Mouse (Mus musculus) adrenal gland, postnatal 36 days (tissue): ENCODE measurements at regions not wholly inside any gene's neighbourhood (a gene's known extent, or its start where the extent isn't known, plus 50 kb on each side); places are given as distances from the start of the nearest gene placed in this dataset.

Source experiments
- DNase-seq, 2 experiments: peaks; one replicate each; pipeline ENCODE4 v3.0.0; 2021; ENCODE audit warnings: mixed read lengths in 1 of 2

GRCm38 (mm10) chr14:46223008-46223407 is 156.2 kb upstream of the Gm15217 start:
- no peak for DNase-seq

DNA sequence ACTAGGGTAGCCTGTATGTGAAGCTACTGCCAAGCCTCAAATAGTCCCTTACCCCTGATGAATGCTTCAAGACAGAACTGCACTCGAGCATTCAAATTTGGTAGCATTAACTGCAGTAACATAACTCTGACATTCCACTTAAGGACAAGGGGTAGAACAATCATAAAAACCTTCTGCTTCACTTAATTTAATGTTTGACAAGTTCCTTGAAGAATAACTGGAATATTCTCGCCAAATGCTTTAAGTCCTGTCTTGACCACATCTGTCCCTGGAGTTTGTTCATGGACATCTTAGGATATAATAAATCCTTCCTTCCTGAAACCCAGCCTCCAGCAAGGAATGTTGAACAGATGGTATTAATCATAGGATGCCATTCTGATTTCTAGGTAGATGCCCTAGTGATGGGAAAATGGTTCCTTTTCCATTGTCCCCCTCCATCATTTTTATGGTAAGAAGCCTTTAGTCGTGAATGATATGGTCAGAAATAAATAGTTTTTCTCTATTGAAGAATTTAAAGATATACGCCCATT is 154.7 kb upstream of the Gm15217 start:
- DNase-seq, result no peak

DNA sequence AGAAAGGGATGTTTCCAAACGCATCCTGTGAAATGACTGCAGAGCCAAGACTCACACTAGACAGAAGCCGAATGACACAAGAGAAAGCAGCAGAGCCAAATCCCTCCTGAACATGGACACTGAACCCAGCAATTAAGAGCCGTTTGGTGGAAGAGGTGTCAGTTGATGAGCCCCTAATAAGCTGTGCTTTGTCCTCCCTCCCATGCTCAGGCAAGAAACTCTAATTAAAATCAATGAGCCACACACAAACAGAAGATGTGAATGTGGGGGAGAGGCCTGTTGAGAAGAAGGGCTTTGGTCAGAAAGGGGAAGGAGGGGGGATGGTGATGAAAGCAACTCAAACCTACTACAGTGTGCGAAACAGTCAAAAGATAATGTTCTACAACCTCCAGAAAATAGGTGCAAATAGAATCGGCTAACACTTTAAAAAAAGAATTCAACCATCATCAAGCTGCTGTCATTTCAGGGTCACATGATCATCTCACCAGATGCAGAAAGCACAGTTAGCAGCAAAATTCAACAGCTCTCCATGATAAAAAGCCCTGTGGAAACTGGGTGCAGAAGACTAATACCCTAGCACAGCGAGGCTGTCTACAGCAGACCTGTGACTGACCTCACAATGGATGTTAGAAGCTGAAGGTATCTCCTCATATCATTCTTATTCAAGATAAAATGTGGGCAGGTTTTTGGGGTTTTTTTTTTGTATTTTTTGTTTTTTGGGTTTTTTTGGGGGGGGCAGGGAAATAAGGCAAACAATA is 153.2 kb upstream of the Gm15217 start:
- no peak for DNase-seq

- no peak for DNase-seq
Measured at GRCm38 (mm10) chr14:46234040-46234439, 145.2 kb upstream of the Gm15217 start.

DNA sequence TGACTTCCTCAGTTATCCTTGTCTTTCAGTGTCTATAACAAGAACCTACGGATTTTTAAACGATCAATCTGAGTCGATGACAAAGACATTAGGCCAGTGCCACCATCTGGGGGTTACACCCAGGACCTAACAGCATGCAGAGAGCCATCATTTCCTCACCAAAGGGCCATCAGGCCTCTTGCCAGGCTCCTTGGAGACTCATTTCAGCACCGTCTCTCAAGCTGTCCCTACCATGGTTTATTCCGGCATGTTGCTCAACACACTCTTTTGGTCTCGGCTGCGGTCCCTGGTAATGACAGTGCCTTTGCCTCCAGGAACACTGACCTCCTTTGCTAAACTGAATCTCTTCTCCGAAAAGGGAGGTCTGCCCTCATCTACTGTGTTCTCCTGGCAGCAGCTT is 144.4 kb upstream of the Gm15217 start:
- no peak for DNase-seq

DNA sequence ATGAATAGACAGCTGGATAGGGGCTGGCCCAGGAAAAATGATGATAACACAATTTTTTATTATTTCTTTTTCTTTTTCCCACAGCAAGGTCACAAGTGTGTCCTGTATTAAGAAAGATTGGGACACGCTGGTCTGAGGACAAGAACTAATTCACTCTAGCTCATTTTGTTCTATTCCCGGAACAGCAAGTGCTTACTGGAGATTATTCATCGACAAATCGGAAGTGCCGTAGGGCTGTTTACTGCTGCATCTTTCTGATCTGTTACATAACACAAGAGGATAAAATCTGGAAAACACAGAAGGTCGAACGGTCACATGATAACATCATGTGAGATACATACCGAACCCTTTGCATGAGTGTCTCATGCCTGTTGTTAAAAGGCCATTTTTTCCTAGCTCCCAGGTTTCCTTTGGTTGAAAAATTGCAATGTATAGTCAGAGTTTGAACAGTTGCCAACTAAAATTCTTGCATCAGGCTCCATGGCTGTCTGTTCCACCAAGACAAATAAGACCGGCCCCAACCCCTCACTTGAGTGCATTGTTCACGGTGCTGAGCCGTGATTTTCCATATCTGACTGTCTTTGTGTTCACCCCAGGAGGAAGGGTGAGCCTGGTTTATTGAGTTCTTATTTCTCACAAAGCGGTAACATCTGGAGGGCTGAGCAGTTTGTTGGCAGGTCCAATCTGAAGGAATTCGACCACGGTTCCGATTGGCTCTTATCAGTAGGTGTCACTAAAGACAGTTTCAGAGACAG is 139.0 kb upstream of the Gm15217 start:
- DNase-seq, result no peak

- no peak for DNase-seq
Measured at GRCm38 (mm10) chr14:46240896-46241295, 138.3 kb upstream of the Gm15217 start.

GRCm38 (mm10) chr14:46247491-46248484 is 131.4 kb upstream of the Gm15217 start:
- DNase-seq, result no peak

DNA sequence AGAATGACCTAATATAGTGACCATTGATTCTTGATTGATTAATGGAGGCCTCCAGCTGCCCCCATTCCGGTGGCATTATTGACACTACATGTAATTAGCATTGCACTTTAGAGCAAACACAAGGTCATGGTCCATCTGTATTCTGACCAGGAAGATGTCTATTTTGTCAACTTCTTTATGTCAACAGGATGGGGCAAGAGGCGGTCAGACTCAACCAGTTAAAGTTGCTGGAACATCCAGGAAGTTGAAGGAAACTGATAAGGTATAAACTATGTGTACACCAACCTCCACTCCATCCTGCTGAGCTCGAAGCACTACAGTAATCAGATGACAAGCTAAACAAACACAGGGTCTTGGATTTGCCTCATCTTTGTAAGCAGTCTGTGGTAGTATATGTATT is 130.1 kb upstream of the Gm15217 start:
- DNase-seq, result no peak

- no peak for DNase-seq
Measured at GRCm38 (mm10) chr14:46255261-46255660, 124.0 kb upstream of the Gm15217 start.

- no peak for DNase-seq
Measured at GRCm38 (mm10) chr14:46256336-46256735, 122.9 kb upstream of the Gm15217 start.

- DNase-seq, result no peak
Measured at GRCm38 (mm10) chr14:46257311-46257710, 121.9 kb upstream of the Gm15217 start.

DNA sequence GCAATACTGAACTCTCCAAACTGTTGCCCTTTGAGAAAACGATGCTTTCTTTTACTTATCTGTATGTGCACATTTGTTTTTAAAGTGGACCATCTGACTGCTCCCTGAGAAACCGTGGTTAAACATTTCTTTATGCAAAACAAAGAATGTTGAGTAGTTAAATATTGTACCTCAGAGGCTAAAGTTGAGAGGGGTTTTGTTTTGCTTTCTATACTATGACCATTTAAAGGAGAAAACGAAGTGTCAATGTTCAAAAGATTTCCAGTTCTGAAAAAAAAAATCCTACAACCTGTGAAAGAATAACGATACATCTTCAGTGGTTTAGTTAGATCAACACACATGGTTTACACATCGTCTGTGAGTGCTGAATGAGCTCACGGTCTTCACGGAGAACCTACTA is 120.7 kb upstream of the Gm15217 start:
- DNase-seq, result no peak

DNA sequence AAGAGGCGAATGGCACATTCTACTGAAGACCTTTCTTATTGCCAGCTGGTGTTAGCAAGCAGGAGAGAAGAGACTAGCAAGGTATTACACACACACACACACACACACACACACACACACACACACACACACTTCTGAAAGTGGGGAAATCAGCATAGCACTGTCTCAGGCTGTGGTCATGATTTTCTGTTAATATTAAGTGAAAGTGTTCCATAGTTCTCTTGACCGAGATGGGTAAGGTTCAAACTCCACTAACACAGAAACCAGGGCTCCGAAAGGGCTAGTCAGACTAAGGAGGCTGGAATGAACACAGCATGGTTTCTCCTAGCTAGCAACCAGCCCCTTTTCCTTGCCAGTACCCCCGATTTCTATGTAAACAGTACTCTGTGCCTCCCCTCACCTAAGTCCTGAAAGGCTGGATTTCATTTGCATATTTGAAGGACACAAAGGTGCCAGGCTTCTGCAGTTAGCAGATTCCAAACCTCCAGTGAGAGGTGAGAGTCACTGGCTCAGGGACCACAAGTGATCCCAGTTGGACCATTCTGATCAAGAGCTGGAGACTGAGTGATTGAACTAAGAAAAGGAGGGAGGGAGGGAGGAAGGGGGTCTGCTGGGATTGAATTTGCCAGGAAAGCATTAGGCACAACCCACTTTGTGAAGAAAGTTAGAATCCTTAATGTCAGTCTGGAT is 118.8 kb upstream of the Gm15217 start:
- no peak for DNase-seq

DNA sequence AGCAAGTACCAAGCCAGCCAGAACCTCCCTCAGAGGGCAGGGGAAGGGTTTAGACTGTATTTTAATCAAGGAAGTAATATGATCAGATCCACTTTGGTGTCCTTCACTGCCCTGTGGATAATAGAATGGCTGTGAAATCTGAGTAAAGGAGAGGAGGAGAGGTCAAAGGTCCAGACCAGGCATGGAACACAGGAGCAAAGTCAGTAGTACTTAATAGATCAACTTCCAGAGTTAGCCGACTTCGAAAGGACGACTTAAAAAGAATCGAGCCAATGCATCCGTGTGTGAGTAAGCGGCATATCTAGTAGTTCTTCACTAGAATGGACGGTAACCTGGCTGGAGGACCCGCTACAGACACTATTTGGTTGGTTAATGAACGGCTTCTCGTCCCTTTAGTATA is 103.8 kb upstream of the Gm15217 start:
- DNase-seq, result no peak

DNA sequence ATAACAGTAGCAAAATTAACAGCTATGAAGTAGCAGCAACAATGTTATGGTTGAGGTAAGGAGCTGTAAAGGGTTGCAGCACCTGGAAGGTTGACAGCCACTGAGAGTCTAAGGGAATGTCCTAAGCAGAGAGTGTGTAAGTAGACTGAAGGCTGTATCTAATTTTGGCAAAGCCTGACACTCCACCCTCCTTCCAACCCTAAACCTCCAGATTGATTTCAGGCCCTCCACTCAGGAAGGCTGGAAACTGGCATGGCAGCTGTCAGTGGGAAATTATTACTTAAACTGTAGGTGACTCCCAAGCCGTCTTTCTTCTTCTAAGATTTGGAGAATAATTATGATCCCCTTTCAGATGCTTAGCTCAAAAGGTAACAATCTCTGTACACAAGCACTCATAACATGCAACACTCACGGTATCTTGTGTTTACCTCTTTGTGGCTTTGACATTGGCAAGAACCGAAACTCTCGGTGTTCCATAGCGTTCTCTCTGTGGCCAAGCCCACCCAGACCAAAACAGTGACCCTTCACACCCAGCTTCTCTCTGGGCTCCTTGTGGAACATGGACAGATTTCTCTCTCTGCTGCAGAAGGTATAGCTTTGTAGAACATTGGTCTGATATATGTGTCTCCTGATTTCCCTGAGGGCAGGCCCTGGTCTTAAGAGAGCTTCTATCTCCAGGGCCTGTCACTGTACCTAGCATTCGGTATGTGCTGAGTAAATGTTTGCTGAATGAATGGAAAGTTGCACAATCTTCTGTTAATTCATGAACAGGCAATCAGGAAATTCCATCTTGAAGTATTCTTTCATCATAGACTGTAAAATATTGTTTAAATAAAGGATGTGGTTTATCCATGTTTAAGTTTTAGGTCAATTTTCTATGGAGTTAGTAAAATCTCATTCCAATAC is 102.0 kb upstream of the Gm15217 start:
- no peak for DNase-seq

- DNase-seq, result no peak
Measured at GRCm38 (mm10) chr14:46277832-46278611, 101.2 kb upstream of the Gm15217 start.

DNA sequence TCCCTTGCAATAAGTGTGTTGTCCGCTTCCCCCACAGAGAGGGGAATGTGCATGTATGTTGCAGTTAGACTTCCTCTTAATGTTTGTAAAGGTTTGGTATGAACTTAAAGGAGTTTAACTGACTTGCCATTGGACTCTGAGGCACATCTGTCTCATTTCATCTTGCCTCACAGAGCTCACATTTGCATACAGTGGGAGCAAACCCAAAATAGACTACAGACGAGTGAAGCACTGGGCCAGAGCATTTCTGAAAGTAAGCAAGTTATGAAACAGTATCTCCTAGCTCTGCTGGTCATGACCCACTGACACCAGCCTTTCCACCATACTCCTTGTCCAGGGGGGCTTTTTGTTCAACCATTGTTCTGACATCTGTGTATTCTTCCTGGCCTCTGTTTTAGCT is 86.8 kb upstream of the Gm15217 start:
- no peak for DNase-seq

DNA sequence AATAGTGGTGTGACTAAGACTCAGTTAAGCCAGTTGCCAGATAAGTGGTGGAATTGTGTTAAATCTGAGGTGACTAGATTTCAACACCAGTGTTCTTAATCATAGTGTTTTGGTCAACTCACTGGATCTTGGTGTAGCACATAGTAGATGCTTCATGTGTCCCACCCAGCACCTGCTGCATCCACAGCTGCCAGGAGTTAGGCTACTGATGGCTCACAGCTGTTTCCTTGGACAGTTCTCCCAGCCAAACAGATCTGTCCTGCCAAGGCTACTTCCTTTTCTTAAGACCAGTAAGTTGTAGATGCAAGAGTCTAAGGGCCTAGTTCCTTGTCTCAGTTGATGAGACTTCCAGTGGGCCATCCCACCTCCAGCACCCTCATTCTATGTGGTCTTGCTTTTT is 82.9 kb upstream of the Gm15217 start:
- no peak for DNase-seq

- DNase-seq, result no peak
Measured at GRCm38 (mm10) chr14:46300546-46300945, 78.7 kb upstream of the Gm15217 start.
